Mouse (Mus musculus): ENCODE results near the gene Rgs2. TPM values are rescaled to one million over a fixed set of nuclear protein-coding genes. Genes with fewer than 3 reads are reported as not detected.

Rgs2 gene
- polyA plus RNA-seq, 1 experiment from 2014 or later: 61.1 TPM

- Histone ChIP-seq H3K36me3 (ENCODE audit: control insufficient read depth, insufficient read depth, low read length) (no peaks in the 10 kb centered on the region), H3K4me2 (ENCODE audit: low read depth, low read length, severe bottlenecking) (no peak overlapping the region), H3K4me1 (replicated peaks; ENCODE audit: control insufficient read depth, insufficient read depth, low read length) (no peaks in the 10 kb centered on the region), H3K27ac (ENCODE audit: low read depth, low read length) (no peak overlapping the region), H3K4me3 (ENCODE audit: low read depth, low read length) (no peak overlapping the region), H3K9ac (ENCODE audit: low read length) (no peak overlapping the region), H3K27me3 (ENCODE audit: control insufficient read depth, insufficient read depth, low read length) (no peaks in the 10 kb centered on the region), H3K9me3 (ENCODE audit: control insufficient read depth, low read length) (no peaks in the 10 kb centered on the region)
- DNase-seq (ENCODE audit: low spot score): no peak
- ATAC-seq (replicated peaks; ENCODE audit: low FRiP score): no peak
- WGBS: 90% methylated on average over 1 of the region's 1 CpGs
Observed at GRCm38 (mm10) chr1:143993026-143993425, 10.9 kb downstream of the Rgs2 start.

- H3K9ac ChIP-seq (ENCODE audit: low read length): no peak overlapping the region
- no peaks in the 10 kb centered on the region for H3K36me3 ChIP-seq (ENCODE audit: control insufficient read depth, insufficient read depth, low read length)
- no peak for ATAC-seq (replicated peaks; ENCODE audit: low FRiP score)
- no peak overlapping the region for H3K4me3 ChIP-seq (ENCODE audit: low read depth, low read length)
- H3K9me3 ChIP-seq (ENCODE audit: control insufficient read depth, low read length): no peaks in the 10 kb centered on the region
- no peak for DNase-seq (ENCODE audit: low spot score)
- no peaks in the 10 kb centered on the region for H3K4me1 ChIP-seq (replicated peaks; ENCODE audit: control insufficient read depth, insufficient read depth, low read length)
- no peak overlapping the region for H3K27ac ChIP-seq (ENCODE audit: low read depth, low read length)
- no peak overlapping the region for H3K4me2 ChIP-seq (ENCODE audit: low read depth, low read length, severe bottlenecking)
- no peaks in the 10 kb centered on the region for H3K27me3 ChIP-seq (ENCODE audit: control insufficient read depth, insufficient read depth, low read length)
- WGBS: 75% methylated on average over 2 of the region's 2 CpGs
Observed at GRCm38 (mm10) chr1:143992528-143992927, 11.4 kb downstream of the Rgs2 start.

GRCm38 (mm10) chr1:143990263-143990662 is 13.7 kb downstream of the Rgs2 start:
- no peak overlapping the region for H3K9ac ChIP-seq (ENCODE audit: low read length)
- no peaks in the 10 kb centered on the region for H3K27me3 ChIP-seq (ENCODE audit: control insufficient read depth, insufficient read depth, low read length)
- ATAC-seq (replicated peaks; ENCODE audit: low FRiP score): no peak
- H3K4me2 ChIP-seq (ENCODE audit: low read depth, low read length, severe bottlenecking): no peak overlapping the region
- no peaks in the 10 kb centered on the region for H3K36me3 ChIP-seq (ENCODE audit: control insufficient read depth, insufficient read depth, low read length)
- H3K9me3 ChIP-seq (ENCODE audit: control insufficient read depth, low read length): no peaks in the 10 kb centered on the region
- 72% methylated on average over 5 of the region's 5 CpGs for WGBS
- H3K27ac ChIP-seq (ENCODE audit: low read depth, low read length): no peak overlapping the region
- H3K4me1 ChIP-seq (replicated peaks; ENCODE audit: control insufficient read depth, insufficient read depth, low read length): no peaks in the 10 kb centered on the region
- DNase-seq (ENCODE audit: low spot score): no peak
- H3K4me3 ChIP-seq (ENCODE audit: low read depth, low read length): no peak overlapping the region

GRCm38 (mm10) chr1:143989773-143990172 is 14.2 kb downstream of the Rgs2 start:
- Histone ChIP-seq H3K36me3 (ENCODE audit: control insufficient read depth, insufficient read depth, low read length) (no peaks in the 10 kb centered on the region), H3K4me2 (ENCODE audit: low read depth, low read length, severe bottlenecking) (no peak overlapping the region), H3K27me3 (ENCODE audit: control insufficient read depth, insufficient read depth, low read length) (no peaks in the 10 kb centered on the region), H3K9me3 (ENCODE audit: control insufficient read depth, low read length) (no peaks in the 10 kb centered on the region), H3K4me3 (ENCODE audit: low read depth, low read length) (no peak overlapping the region), H3K4me1 (replicated peaks; ENCODE audit: control insufficient read depth, insufficient read depth, low read length) (no peaks in the 10 kb centered on the region), H3K27ac (ENCODE audit: low read depth, low read length) (no peak overlapping the region), H3K9ac (ENCODE audit: low read length) (no peak overlapping the region)
- ATAC-seq (replicated peaks; ENCODE audit: low FRiP score) (peak; percentile 69), DNase-seq (ENCODE audit: low spot score) (no peak)
- WGBS: 17% methylated on average over 5 of the region's 5 CpGs

GRCm38 (mm10) chr1:143988756-143989155 is 15.2 kb downstream of the Rgs2 start:
- DNase-seq (ENCODE audit: low spot score) (no peak), ATAC-seq (replicated peaks; ENCODE audit: low FRiP score) (no peak)
- Histone ChIP-seq H3K4me2 (ENCODE audit: low read depth, low read length, severe bottlenecking) (no peak overlapping the region), H3K4me1 (replicated peaks; ENCODE audit: control insufficient read depth, insufficient read depth, low read length) (no peaks in the 10 kb centered on the region), H3K27me3 (ENCODE audit: control insufficient read depth, insufficient read depth, low read length) (no peaks in the 10 kb centered on the region), H3K4me3 (ENCODE audit: low read depth, low read length) (no peak overlapping the region), H3K9ac (ENCODE audit: low read length) (no peak overlapping the region), H3K9me3 (ENCODE audit: control insufficient read depth, low read length) (no peaks in the 10 kb centered on the region), H3K27ac (ENCODE audit: low read depth, low read length) (no peak overlapping the region), H3K36me3 (ENCODE audit: control insufficient read depth, insufficient read depth, low read length) (no peaks in the 10 kb centered on the region)
- 76% methylated on average over 6 of the region's 6 CpGs for WGBS

GRCm38 (mm10) chr1:143984988-143985625 is 18.9 kb downstream of the Rgs2 start:
- ATAC-seq (replicated peaks; ENCODE audit: low FRiP score): no peak

GRCm38 (mm10) chr1:143982765-143983312 is 21.1 kb downstream of the Rgs2 start:
- H3K4me3 ChIP-seq (ENCODE audit: low read depth, low read length): no peak overlapping the region
- H3K9ac ChIP-seq (ENCODE audit: low read length): no peak overlapping the region; the same call in 1 of the 2 replicates
- DNase-seq (ENCODE audit: low spot score) (no peak), ATAC-seq (replicated peaks; ENCODE audit: low FRiP score) (no peak; the same call in 1 of the 2 replicates)
- no peak overlapping the region for H3K4me2 ChIP-seq (ENCODE audit: low read depth, low read length, severe bottlenecking)
- H3K4me1 ChIP-seq (replicated peaks; ENCODE audit: control insufficient read depth, insufficient read depth, low read length): no peaks in the 10 kb centered on the region
- 36% methylated on average over 3 of the region's 3 CpGs for WGBS
- no peaks in the 10 kb centered on the region for H3K9me3 ChIP-seq (ENCODE audit: control insufficient read depth, low read length)
- H3K27me3 ChIP-seq (ENCODE audit: control insufficient read depth, insufficient read depth, low read length): no peaks in the 10 kb centered on the region
- no peaks in the 10 kb centered on the region for H3K36me3 ChIP-seq (ENCODE audit: control insufficient read depth, insufficient read depth, low read length)
- H3K27ac ChIP-seq (ENCODE audit: low read depth, low read length): no peak overlapping the region

More at GRCm38 (mm10) chr1:143984988-143985625, 18.9 kb downstream of the Rgs2 start:
- no peak for DNase-seq (ENCODE audit: low spot score)
- Histone ChIP-seq H3K4me2 (ENCODE audit: low read depth, low read length, severe bottlenecking) (no peak overlapping the region), H3K27ac (ENCODE audit: low read depth, low read length) (no peak overlapping the region), H3K27me3 (ENCODE audit: control insufficient read depth, insufficient read depth, low read length) (no peaks in the 10 kb centered on the region), H3K9ac (ENCODE audit: low read length) (no peak overlapping the region), H3K4me3 (ENCODE audit: low read depth, low read length) (no peak overlapping the region), H3K9me3 (ENCODE audit: control insufficient read depth, low read length) (no peaks in the 10 kb centered on the region), H3K36me3 (ENCODE audit: control insufficient read depth, insufficient read depth, low read length) (no peaks in the 10 kb centered on the region), H3K4me1 (replicated peaks; ENCODE audit: control insufficient read depth, insufficient read depth, low read length) (no peaks in the 10 kb centered on the region)
- WGBS: 82% methylated on average over 6 of the region's 6 CpGs

- Histone ChIP-seq H3K27ac (ENCODE audit: low read depth, low read length) (no peak overlapping the region), H3K27me3 (ENCODE audit: control insufficient read depth, insufficient read depth, low read length) (no peaks in the 10 kb centered on the region), H3K4me1 (replicated peaks; ENCODE audit: control insufficient read depth, insufficient read depth, low read length) (no peaks in the 10 kb centered on the region), H3K4me3 (ENCODE audit: low read depth, low read length) (no peak overlapping the region), H3K9ac (ENCODE audit: low read length) (no peak overlapping the region; the same call in 1 of the 2 replicates), H3K36me3 (ENCODE audit: control insufficient read depth, insufficient read depth, low read length) (no peaks in the 10 kb centered on the region), H3K9me3 (ENCODE audit: control insufficient read depth, low read length) (no peaks in the 10 kb centered on the region), H3K4me2 (ENCODE audit: low read depth, low read length, severe bottlenecking) (no peak overlapping the region)
- 68% methylated on average over 2 of the region's 2 CpGs for whole genome bisulfite sequencing
- ATAC-seq (replicated peaks; ENCODE audit: low FRiP score) (0 out of 2 replicates have a peak, but pooled peaks have one; percentile 56), DNase-seq (ENCODE audit: low spot score) (no peak)
Observed at GRCm38 (mm10) chr1:143982085-143982764, 21.7 kb downstream of the Rgs2 start.

Measured in forebrain, embryonic 11.5 days (tissue).